Mouse (Mus musculus): Measurements from ENCODE around the gene Polr2c.

DNA sequence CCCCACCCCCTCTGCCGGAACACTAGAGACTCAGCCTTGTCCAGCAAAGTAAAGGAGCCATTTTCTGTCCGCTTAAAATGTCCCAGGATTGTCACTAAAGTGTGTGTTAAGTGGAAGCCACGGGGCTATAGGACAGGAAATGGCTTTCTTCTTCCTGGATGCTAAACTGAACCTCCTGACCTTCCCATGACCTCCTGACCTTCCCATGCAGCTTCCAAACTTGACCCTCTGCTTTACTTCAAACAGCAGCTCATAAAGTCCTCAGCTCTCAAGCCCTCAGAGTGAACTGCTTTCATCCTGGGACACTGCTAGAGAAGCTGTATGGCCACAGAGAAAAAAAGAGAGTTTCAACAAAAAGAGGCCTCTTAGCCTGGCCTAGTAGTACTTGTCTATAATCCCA, 19.6 kb downstream of the Polr2c start:
- TF ChIP-seq CTCF (IDR thresholded peaks at IDR 0.05; ENCODE audit: low read depth) (no peak), EP300 (IDR thresholded peaks at IDR 0.05; ENCODE audit: low read depth) (no peak)

All from liver, postnatal 0 days (tissue).